Mouse (Mus musculus): ENCODE results near the gene Fbxl19.
A peak's percentile ranks its signal among the peaks of the same experiment; 100 is the strongest.

Fbxl19 gene

GRCm38 (mm10) chr7:127808821-127809220 is 64.5 kb downstream of the Fbxl19 start:
- no peak for DNase-seq

- DNase-seq = no peak
These were observed 65.5 kb downstream of the Fbxl19 start for GRCm38 (mm10) chr7:127809846-127810245.

GRCm38 (mm10) chr7:127810650-127811049 is 66.3 kb downstream of the Fbxl19 start:
- no peak for DNase-seq

- DNase-seq = no peak
These were observed 66.9 kb downstream of the Fbxl19 start for GRCm38 (mm10) chr7:127811240-127811639.

- DNase-seq = no peak
These were observed 67.9 kb downstream of the Fbxl19 start for GRCm38 (mm10) chr7:127812292-127812691.

- DNase-seq = no peak
These were observed 69.5 kb downstream of the Fbxl19 start for GRCm38 (mm10) chr7:127813821-127814220.

- no peak for DNase-seq
These were observed 70.0 kb downstream of the Fbxl19 start for GRCm38 (mm10) chr7:127814241-127814921.

- DNase-seq = no peak
These were observed 70.8 kb downstream of the Fbxl19 start for GRCm38 (mm10) chr7:127815116-127815665.

GRCm38 (mm10) chr7:127815954-127816821 is 71.8 kb downstream of the Fbxl19 start:
- peak; percentile 56 to 71 for DNase-seq

GRCm38 (mm10) chr7:127817053-127817452 is 72.7 kb downstream of the Fbxl19 start:
- no peak for DNase-seq

- DNase-seq = no peak
These were observed 73.4 kb downstream of the Fbxl19 start for GRCm38 (mm10) chr7:127817776-127818175.
